Mouse (Mus musculus): ENCODE measurements around the gene Mrpl12.

- no peak for TF ChIP-seq POLR2A (IDR thresholded peaks at IDR 0.05; ENCODE audit: extremely low read depth, insufficient read depth, low read length)
- 0 out of 2 replicates have a peak, but pooled peaks have one; percentile 8 for TF ChIP-seq CTCF (IDR thresholded peaks at IDR 0.05; ENCODE audit: low read depth, low read length)
Observed at GRCm38 (mm10) chr11:120520967-120521540, 36.6 kb downstream of the Mrpl12 start.
